In the genomic region with DNA sequence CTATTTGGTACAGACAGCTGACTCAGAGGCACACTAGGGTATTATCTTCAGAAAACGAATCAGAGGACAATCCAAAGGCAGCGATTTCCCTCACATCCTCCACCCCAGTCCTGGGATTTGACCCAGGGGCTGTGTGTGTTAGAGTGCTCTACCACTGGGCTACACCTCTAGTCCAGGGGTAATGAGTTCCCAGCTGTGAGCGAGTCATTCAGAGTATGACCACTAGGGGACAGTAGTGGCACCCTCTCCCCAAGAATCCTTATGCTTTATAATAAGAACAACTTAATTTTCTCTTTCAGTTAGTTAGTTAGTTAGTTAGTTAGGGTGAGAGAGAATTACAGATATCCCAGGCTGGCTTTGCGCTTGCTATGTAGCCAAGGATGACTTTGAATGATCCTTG, we compare ENCODE assay signal across 8 mouse cellular contexts. TPM values are rescaled to one million over a fixed set of nuclear protein-coding genes. Genes with fewer than 3 reads are reported as not detected.
DNase-seq lines count a peak whose midpoint lies in the region; ATAC-seq and TF ChIP-seq lines count a peak whose summit lies in the region.

No protein-coding gene starts in this region.

- no peak overlapping the region for H3K4me3 ChIP-seq in heart, embryonic 10.5 days
- H3K4me3 ChIP-seq in heart, embryonic 12.5 days: no peak overlapping the region
- H3K4me3 ChIP-seq in CH12.LX (replicated peaks in 1 of 3; ENCODE audit: low read depth in 2 of 3, low read length in 2 of 3, poor library complexity in 1 of 3): no peak overlapping the region
- no peak overlapping the region for H3K4me3 ChIP-seq in forebrain, embryonic 10.5 days

- H3K9ac ChIP-seq in heart, embryonic 12.5 days: no peak overlapping the region
- H3K9ac ChIP-seq in CH12.LX (ENCODE audit: insufficient read depth, low read depth): no peak overlapping the region

- no peaks in the 10 kb centered on the region for H3K9me3 ChIP-seq in heart, embryonic 10.5 days
- H3K9me3 ChIP-seq in heart, embryonic 12.5 days (replicated peaks): peaks cover 6% of the 10 kb centered on the region; the same call in 1 of the 2 replicates
- peaks cover 9% of the 10 kb centered on the region for H3K9me3 ChIP-seq in CH12.LX (replicated peaks; ENCODE audit: low read length)
- H3K9me3 ChIP-seq in forebrain, embryonic 10.5 days: 0 out of 2 replicates have a peak, but pooled peaks cover 2% of the 10 kb centered on the region

- no peak overlapping the region for H3K27ac ChIP-seq in heart, embryonic 10.5 days
- no peak overlapping the region for H3K27ac ChIP-seq in heart, embryonic 12.5 days (ENCODE audit: poor library complexity, severe bottlenecking)
- H3K27ac ChIP-seq in CH12.LX (ENCODE audit: insufficient read depth, low read depth): no peak overlapping the region
- H3K27ac ChIP-seq in forebrain, embryonic 10.5 days: no peak overlapping the region

- no peaks in the 10 kb centered on the region for H3K4me1 ChIP-seq in heart, embryonic 10.5 days
- no peaks in the 10 kb centered on the region for H3K4me1 ChIP-seq in heart, embryonic 12.5 days (replicated peaks)
- peaks cover 5 to 49% of the 10 kb centered on the region in 2 experiments for H3K4me1 ChIP-seq in CH12.LX (ENCODE audit: control insufficient read depth in 1 of 2, insufficient read depth in 2 of 2)
- H3K4me1 ChIP-seq in forebrain, embryonic 10.5 days: no peaks in the 10 kb centered on the region

- no peak for ATAC-seq in heart, embryonic 12.5 days (ENCODE audit: insufficient number of reproducible peaks, low FRiP score)
- ATAC-seq in neutrophil, adult 5-6 weeks (ENCODE audit: extremely low read depth, insufficient number of reproducible peaks, low FRiP score, poor library complexity, severe bottlenecking): peak; percentile 84

- 62% methylated on average over 4 of the region's 4 CpGs for WGBS in heart, embryonic 10.5 days
- WGBS in heart, embryonic 12.5 days: 66% methylated on average over 4 of the region's 4 CpGs
- WGBS in forebrain, embryonic 10.5 days: 67% methylated on average over 4 of the region's 4 CpGs

- in situ Hi-C loops in CH12.LX (cut with MboI; ENCODE audit: low pct_ligation_motif_present, low pct_unique_long_range_greater_than_20kb, low sequenced_read_pairs): no loop called here

- TF ChIP-seq RAD21 in CH12.LX (IDR thresholded peaks at IDR 0.05; ENCODE audit: low read depth, low read length): peak; percentile 76

- peak; percentile 71 for DNase-seq in heart, embryonic 10.5 days (ENCODE audit: low spot score)
- peak; percentile 70 for DNase-seq in CH12.LX (ENCODE audit: extremely low read depth)
- peak; percentile 46 for DNase-seq in adrenal gland, postnatal 25 days
- DNase-seq in kidney, postnatal 14 days: peak; percentile 39
- DNase-seq in forebrain, embryonic 10.5 days (ENCODE audit: extremely low spot score, low spot score): no peak
- DNase-seq in right cerebral cortex, postnatal 14 days: no peak

- no peaks in the 10 kb centered on the region for H3K79me2 ChIP-seq in CH12.LX (replicated peaks; ENCODE audit: control insufficient read depth, extremely low read depth, insufficient read depth, poor library complexity, severe bottlenecking)

- TF ChIP-seq EP300 in CH12.LX (IDR thresholded peaks at IDR 0.05; ENCODE audit: low read length): no peak

- peaks cover 74% of the 10 kb centered on the region for H3K36me3 ChIP-seq in heart, embryonic 10.5 days
- H3K36me3 ChIP-seq in heart, embryonic 12.5 days: peaks cover 91% of the 10 kb centered on the region
- peaks cover 67 to 91% of the 10 kb centered on the region in 2 experiments for H3K36me3 ChIP-seq in CH12.LX (replicated peaks in 1 of 2; ENCODE audit: control insufficient read depth in 1 of 2, insufficient read depth in 1 of 2, low read length in 1 of 2)
- peaks cover 69% of the 10 kb centered on the region for H3K36me3 ChIP-seq in forebrain, embryonic 10.5 days (replicated peaks)

- H3K4me2 ChIP-seq in heart, embryonic 12.5 days: no peak overlapping the region
- no peak overlapping the region for H3K4me2 ChIP-seq in CH12.LX (ENCODE audit: insufficient read depth, low read depth, poor library complexity, severe bottlenecking)

- H3K27me3 ChIP-seq in heart, embryonic 10.5 days (ENCODE audit: insufficient read depth, poor library complexity, severe bottlenecking): no peaks in the 10 kb centered on the region
- no peaks in the 10 kb centered on the region for H3K27me3 ChIP-seq in heart, embryonic 12.5 days (replicated peaks)
- H3K27me3 ChIP-seq in CH12.LX (replicated peaks): no peaks in the 10 kb centered on the region
- no peaks in the 10 kb centered on the region for H3K27me3 ChIP-seq in forebrain, embryonic 10.5 days (ENCODE audit: poor library complexity, severe bottlenecking)

- peak; percentile 92 to 99 for TF ChIP-seq CTCF in CH12.LX (conservative IDR thresholded peaks at IDR 0.05 in 1 of 2, IDR thresholded peaks at IDR 0.05 in 1 of 2; ENCODE audit: low read depth in 2 of 2, low read length in 2 of 2)

- dilution Hi-C loops in CH12.LX (cut with MboI; ENCODE audit: extremely low pct_ligation_motif_present, extremely low pct_unique_long_range_greater_than_20kb, low sequenced_read_pairs): no loop called here

- TF ChIP-seq POLR2A in CH12.LX (IDR thresholded peaks at IDR 0.05; ENCODE audit: low read depth, low read length): no peak

TF ChIP-seq in CH12.LX, 34 proteins besides CTCF, POLR2A, EP300 and RAD21 (continues in another document):
- TF ChIP-seq ZKSCAN1 (IDR thresholded peaks at IDR 0.05; ENCODE audit: borderline replicate concordance, low read depth, low read length) (no peak), ETS1 (conservative IDR thresholded peaks at IDR 0.05; ENCODE audit: low read depth, low read length) (no peak), SMC3 (IDR thresholded peaks at IDR 0.05; ENCODE audit: low read depth, low read length) (peak; percentile 82), GABPA (IDR thresholded peaks at IDR 0.05; ENCODE audit: insufficient replicate concordance, low read depth, low read length) (no peak), MAX (IDR thresholded peaks at IDR 0.05; ENCODE audit: low read length) (no peak), KAT2A (IDR thresholded peaks at IDR 0.05; ENCODE audit: insufficient replicate concordance, low read length) (no peak), USF2 (conservative IDR thresholded peaks at IDR 0.05; ENCODE audit: low read depth, low read length) (no peak), POLR2AphosphoS2 (IDR thresholded peaks at IDR 0.05; ENCODE audit: low read depth, low read length) (no peak), ELF1 (IDR thresholded peaks at IDR 0.05; ENCODE audit: low read depth, low read length) (no peak), MEF2A (IDR thresholded peaks at IDR 0.05; ENCODE audit: borderline replicate concordance, low read depth, low read length) (no peak; the same call in 1 of the 2 replicates), ZMIZ1 (IDR thresholded peaks at IDR 0.05; ENCODE audit: low read depth, low read length) (no peak), JUN (IDR thresholded peaks at IDR 0.05; ENCODE audit: insufficient read depth, low read depth, low read length) (no peak), E2F4 (IDR thresholded peaks at IDR 0.05; ENCODE audit: insufficient replicate concordance, low read depth, low read length) (no peak), NRF1 (IDR thresholded peaks at IDR 0.05; ENCODE audit: low read depth, low read length) (no peak), CHD1 (IDR thresholded peaks at IDR 0.05; ENCODE audit: low read depth, low read length) (no peak), TCF12 (IDR thresholded peaks at IDR 0.05; ENCODE audit: low read depth, low read length) (0 out of 2 replicates have a peak, but pooled peaks have one; percentile 12), RCOR1 (conservative IDR thresholded peaks at IDR 0.05; ENCODE audit: low read depth, low read length) (no peak)

RNA-seq across cellular contexts. Expression of a gene that starts 14.7 kb away (rescaled TPM):
- polyA plus RNA-seq in heart, embryonic 10.5 days (2016; fragmentation: Nextera tagmentation; extraction: Ambion mirVana): 4.8 and 4.9 TPM in 2 replicates
- 7.8 and 8.4 TPM in 2 replicates for polyA plus RNA-seq in heart, embryonic 12.5 days (2016; fragmentation: Nextera tagmentation; extraction: Ambion mirVana)
- total RNA-seq in CH12.LX (2012; rRNA removed) (2.5 and 2.7 TPM in 2 replicates), CH12.LX (2014; rRNA removed) (1.8 and 1.9 TPM in 2 replicates)
- 4.6 and 5.4 TPM in 2 replicates for polyA plus RNA-seq in CH12.LX (2012; ENCODE audit: insufficient read length, low read depth)
- total RNA-seq in adrenal gland, postnatal 25 days (2021): 22.0 and 22.8 TPM in 2 replicates
- total RNA-seq in neutrophil, adult 5-6 weeks (2017): 32.8 and 38.8 TPM in 2 replicates
- 2.2 and 2.3 TPM in 2 replicates for polyA plus RNA-seq in forebrain, embryonic 10.5 days (2016; fragmentation: Nextera tagmentation; extraction: Ambion mirVana)

RNA-seq across cellular contexts. Expression of a gene that starts 21.6 kb away (rescaled TPM):
- 0.74 and 0.85 TPM in 2 replicates for polyA plus RNA-seq in heart, embryonic 10.5 days (2016; fragmentation: Nextera tagmentation; extraction: Ambion mirVana)
- 1.4 and 1.7 TPM in 2 replicates for polyA plus RNA-seq in heart, embryonic 12.5 days (2016; fragmentation: Nextera tagmentation; extraction: Ambion mirVana)
- total RNA-seq in CH12.LX (2012; rRNA removed) (0.89 and 1.1 TPM in 2 replicates), CH12.LX (2014; rRNA removed) (1.4 and 1.6 TPM in 2 replicates)
- polyA plus RNA-seq in CH12.LX (2012; ENCODE audit: insufficient read length, low read depth): 4.7 TPM in 2 replicates
- total RNA-seq in adrenal gland, postnatal 25 days (2021): 1.9 and 3.0 TPM in 2 replicates
- total RNA-seq in neutrophil, adult 5-6 weeks (2017): 1.4 and 1.5 TPM in 2 replicates
- polyA plus RNA-seq in forebrain, embryonic 10.5 days (2016; fragmentation: Nextera tagmentation; extraction: Ambion mirVana): 0.89 and 1.1 TPM in 2 replicates

RNA-seq across cellular contexts. Expression of a gene that starts 32.9 kb away (rescaled TPM):
- polyA plus RNA-seq in heart, embryonic 10.5 days (2016; fragmentation: Nextera tagmentation; extraction: Ambion mirVana): 55.8 and 85.3 TPM in 2 replicates
- 26.6 and 27.7 TPM in 2 replicates for polyA plus RNA-seq in heart, embryonic 12.5 days (2016; fragmentation: Nextera tagmentation; extraction: Ambion mirVana)
- total RNA-seq in CH12.LX (2012; rRNA removed) (27.8 and 38.3 TPM in 2 replicates), CH12.LX (2014; rRNA removed) (29.7 and 32.4 TPM in 2 replicates)
- polyA plus RNA-seq in CH12.LX (2012; ENCODE audit: insufficient read length, low read depth): 23.7 and 28.8 TPM in 2 replicates
- total RNA-seq in adrenal gland, postnatal 25 days (2021): 4.8 and 7.9 TPM in 2 replicates
- total RNA-seq in neutrophil, adult 5-6 weeks (2017): 315 and 331 TPM in 2 replicates
- polyA plus RNA-seq in forebrain, embryonic 10.5 days (2016; fragmentation: Nextera tagmentation; extraction: Ambion mirVana): 67.3 and 70.7 TPM in 2 replicates

RNA-seq across cellular contexts. Expression of a gene that starts 39.9 kb away (rescaled TPM):
- polyA plus RNA-seq in heart, embryonic 10.5 days (2016; fragmentation: Nextera tagmentation; extraction: Ambion mirVana): 61.5 and 70.6 TPM in 2 replicates
- 63.0 and 63.4 TPM in 2 replicates for polyA plus RNA-seq in heart, embryonic 12.5 days (2016; fragmentation: Nextera tagmentation; extraction: Ambion mirVana)
- 12.7 and 12.9 TPM in 2 replicates for total RNA-seq in CH12.LX (2012; rRNA removed)
- total RNA-seq in CH12.LX (2014; rRNA removed): 29.5 and 30.6 TPM in 2 replicates
- 26.9 and 29.2 TPM in 2 replicates for polyA plus RNA-seq in CH12.LX (2012; ENCODE audit: insufficient read length, low read depth)
- 52.5 and 52.9 TPM in 2 replicates for total RNA-seq in adrenal gland, postnatal 25 days (2021)
- total RNA-seq in neutrophil, adult 5-6 weeks (2017): 33.2 and 37.3 TPM in 2 replicates
- 51.1 and 52.6 TPM in 2 replicates for polyA plus RNA-seq in forebrain, embryonic 10.5 days (2016; fragmentation: Nextera tagmentation; extraction: Ambion mirVana)

Comparison
In these comparisons a context has a peak if more than half of its experiments do, and no peak if none do; other contexts are left out.
1. DNase-seq: peak in heart, embryonic 10.5 days (single experiment), CH12.LX (single experiment), adrenal gland, postnatal 25 days (single experiment) and kidney, postnatal 14 days (single experiment); none in forebrain, embryonic 10.5 days (single experiment) and right cerebral cortex, postnatal 14 days (single experiment).